Mouse (Mus musculus) embryo, embryonic 10.5 days (tissue): ENCODE measurements at regions not wholly inside any gene's neighbourhood (a gene's known extent, or its start where the extent isn't known, plus 50 kb on each side); places are given as distances from the start of the nearest gene placed in this dataset.

Experiments
- DNase-seq: peaks from one replicate; pipeline ENCODE4 v3.0.0-alpha.2; 2015; ENCODE audit warnings: low spot score

DNA sequence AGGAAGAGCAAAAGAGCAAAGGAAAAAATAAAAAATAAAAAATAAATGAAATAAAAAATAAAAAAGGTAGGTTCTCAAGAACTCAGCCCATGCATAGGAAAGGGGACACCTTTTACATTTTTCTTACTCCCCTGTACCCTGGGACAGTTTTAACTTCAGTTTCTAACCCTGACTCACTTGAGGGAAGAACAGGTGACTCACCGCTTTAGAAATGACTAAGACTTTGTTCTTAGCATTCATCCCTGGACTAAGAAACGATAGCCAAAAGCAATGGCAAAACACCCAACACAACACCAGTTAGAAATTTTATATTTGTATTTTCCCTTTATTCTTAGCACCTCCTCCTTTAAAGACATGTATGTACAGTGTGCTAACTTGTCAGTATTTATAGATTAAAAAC, 161.5 kb upstream of the Samsn1 start:
- DNase-seq = no peak

DNA sequence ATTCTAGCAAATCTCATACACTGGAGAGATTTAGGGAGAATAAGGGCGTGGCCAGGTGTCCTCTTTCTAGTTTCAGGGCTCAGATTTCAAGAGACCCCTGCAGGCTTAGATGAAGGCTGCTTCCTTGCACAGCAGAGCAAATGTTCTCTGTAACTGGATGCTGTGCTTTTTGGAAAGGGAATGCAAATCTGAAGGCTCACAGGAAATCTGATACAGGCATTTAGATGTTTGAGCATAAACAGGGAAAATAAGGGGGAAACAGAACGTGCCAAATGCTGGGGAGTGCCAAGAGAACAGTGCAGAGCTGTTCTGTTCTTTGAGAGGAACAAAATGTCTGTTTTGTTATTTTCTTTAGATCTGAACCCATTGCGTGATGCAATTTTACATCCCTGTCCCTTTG, 161.0 kb upstream of the Samsn1 start:
- peak; percentile 58 for DNase-seq

DNA sequence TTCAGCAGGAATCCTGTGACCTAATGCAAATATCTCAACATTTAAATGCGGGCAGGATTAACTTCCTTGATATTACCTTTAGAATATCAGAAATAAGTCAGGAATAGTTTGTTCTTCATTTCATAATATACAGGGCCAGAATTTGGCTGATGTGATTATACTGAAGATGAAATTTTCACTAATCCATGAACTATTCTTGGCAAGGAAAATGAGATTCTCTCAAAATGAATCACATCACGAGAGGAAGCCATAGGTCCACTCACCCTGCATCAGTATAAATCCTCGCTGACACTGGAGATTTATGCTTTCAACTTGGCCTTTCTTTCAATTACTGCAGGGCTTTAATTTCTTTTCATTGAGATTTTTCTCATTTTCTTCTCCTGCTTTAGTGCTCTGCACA, 159.5 kb upstream of the Samsn1 start:
- no peak for DNase-seq

DNA sequence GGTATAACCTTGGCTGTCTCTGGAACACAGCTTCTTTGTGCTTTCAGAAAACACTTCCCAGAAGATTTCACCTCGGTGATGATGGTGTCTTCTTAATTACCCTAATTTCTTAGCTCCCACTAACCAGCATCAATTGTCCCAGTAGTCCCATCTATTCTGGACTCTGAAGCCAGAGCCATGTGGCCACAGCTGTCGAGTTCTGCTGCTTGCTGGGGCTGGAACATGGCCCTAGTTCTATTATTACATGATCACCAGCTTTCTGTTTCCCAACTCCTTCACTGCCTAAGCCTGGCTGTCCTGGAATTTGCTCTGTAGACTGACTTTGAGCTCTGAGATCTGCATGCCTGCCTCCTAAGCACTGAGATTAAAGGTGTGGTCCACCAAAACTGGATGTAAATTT, 145.6 kb upstream of the Samsn1 start:
- DNase-seq = no peak

DNA sequence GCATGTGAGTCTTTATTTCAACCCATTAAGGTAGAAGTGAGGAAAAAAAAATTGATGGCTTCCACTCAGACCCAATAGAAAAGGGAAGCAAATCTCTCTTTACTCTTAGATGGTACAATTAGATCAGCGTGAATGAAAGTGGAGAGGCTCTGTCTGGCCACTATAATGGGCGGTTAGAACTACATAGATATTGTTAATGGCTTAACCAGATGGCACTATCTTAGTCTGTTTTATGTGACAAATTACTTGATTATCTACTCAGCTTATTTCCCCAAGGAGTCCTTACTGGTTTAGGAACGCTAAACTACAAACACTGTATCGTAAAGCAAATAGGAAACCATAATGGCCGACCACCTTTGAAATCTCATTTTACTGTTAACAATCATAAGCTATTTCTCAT, 138.8 kb upstream of the Samsn1 start:
- DNase-seq = no peak

DNA sequence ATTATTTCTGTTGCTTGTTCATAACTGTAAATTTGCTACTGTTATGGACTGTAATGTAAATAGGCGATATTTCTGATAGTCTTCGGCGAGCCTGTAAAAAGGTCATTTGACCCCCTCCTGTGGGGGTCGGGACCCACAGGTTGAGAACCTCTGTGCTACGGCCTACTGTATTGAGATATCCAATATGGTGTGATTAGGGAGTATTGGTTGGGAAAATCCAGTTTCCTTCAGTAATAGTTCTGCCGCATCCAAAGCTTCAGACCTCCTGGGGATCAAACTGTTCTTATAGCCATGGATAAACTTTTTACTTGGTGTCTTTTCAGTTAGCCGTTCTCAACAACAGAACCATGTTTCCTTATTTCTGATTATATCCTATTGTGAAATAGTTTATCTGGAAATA, 136.5 kb upstream of the Samsn1 start:
- no peak for DNase-seq

DNA sequence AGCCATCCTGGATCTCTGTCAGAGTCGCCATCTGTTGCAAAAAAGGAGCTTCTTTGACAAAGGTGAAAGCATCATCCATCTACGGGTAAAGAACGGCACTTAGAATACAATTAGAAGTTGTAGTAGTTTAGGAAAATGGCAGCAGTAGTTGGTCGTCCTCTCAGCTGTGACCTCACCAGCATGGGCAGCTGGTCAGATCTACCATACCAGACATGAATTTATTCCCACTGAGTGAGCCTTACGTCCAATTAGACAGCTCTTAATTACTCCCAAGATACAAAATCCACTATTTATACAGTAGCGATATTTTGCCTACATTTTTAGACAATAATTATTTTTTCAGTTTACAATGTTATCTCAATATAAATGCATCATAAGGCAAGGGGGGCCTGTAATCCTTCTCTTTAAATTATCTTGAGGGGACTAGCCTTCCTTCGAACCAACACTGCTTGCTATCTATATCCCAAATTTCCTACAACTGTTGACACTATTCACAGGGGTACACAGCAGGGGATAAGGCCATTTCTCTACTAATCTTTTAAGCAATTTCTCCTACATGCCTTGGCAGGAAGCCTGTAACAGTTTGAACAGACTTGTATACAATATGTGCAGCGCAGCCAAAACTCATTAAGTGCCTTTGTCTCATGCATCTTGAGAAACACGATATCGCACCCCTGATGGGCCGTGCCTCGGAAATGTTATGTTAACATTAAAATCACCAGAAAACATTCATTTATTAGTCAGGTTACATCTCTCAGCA, 131.9 kb upstream of the Samsn1 start:
- DNase-seq = peak; percentile 17

DNA sequence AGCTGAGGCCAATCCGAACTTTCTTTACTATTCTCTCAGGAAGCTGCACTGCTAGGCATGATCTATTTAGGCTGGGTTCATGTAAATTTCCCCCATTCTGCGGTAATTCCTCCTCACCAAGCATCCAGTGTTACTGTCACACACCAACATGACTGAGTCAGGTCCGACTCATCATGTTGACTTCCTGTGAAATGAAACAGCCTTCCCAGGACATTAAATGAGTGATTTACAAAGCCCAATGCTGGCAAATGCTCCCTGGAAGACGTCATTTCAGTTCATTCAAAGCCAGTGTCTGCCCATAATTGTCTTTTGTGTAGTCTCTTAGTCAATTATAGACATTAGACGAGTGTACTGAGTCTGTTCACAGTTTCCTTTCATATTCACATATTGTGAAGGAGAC, 127.5 kb upstream of the Samsn1 start:
- no peak for DNase-seq

DNA sequence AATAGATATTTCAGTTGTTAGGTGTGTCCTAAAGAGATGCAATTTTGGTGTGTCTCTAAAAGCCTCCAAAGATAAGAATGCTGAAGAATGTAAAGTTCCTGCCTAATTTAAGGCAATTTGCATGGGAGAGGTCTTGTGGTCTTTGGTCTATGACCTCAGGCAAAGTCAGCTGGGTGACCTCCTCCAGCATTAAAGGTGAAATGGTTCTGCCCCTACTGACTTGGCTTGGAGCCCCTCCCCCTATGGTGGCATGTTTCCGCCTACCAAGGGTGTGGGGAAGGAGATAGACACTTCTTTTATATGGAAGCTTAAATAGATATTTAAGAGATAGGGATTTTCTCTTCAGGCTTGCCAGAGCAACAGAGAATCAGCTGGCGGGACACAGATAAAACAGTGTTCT, 111.8 kb upstream of the Samsn1 start:
- no peak for DNase-seq

DNA sequence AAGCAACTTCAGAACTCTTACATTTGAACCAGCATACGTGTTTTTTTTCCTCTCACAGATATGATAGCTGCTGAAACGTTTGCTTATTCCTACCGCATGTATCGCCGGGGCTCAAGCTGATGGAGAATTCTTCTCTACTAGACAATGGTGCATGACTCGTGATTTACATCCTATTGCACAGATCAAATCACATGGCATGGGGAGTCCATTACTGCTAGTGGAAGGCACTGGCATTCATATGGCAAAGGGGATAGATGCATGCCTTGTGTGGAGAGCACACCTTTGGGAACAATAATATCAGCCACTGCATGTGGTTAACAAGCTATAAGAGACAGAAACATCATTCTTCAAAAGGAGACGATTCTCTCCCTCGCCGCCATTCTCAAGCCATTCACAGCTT, 108.4 kb upstream of the Samsn1 start:
- no peak for DNase-seq

DNA sequence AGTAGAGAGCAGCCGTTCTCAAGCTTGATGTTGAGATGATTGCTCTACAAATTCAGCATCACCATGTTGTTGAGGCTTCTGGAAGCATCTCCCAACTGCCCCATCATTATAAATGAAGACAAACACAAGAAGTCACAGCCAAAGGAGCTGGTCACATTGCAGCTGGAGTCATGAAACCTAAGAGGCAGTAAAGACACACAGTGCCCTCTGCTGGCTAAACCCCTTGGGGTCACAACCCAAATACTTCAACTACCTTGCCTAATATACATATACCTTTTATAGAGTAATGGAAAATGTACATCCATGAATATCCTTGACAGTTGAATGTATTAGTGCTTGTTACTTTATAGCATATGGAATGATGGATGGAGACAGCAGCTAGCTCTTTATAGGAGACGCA, 107.9 kb upstream of the Samsn1 start:
- DNase-seq = peak; percentile 57

DNA sequence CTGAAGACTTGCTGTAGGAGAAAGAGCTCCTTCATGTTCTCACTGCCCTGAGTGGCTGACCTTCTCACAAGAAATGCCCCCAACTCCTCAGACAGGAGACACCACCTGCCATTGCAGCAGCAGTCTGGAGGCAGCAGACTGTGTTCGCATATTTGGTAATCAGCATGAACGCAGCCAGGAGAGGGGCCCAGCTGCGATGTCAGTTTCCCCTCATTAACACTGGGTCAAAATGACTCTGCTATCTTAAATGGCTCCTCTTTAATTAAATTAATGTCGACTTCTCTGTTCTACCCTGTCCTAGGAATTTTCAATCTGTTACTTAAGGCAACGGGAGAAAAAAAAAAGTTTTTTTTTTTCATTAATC, 100.9 kb upstream of the Samsn1 start:
- no peak for DNase-seq

DNA sequence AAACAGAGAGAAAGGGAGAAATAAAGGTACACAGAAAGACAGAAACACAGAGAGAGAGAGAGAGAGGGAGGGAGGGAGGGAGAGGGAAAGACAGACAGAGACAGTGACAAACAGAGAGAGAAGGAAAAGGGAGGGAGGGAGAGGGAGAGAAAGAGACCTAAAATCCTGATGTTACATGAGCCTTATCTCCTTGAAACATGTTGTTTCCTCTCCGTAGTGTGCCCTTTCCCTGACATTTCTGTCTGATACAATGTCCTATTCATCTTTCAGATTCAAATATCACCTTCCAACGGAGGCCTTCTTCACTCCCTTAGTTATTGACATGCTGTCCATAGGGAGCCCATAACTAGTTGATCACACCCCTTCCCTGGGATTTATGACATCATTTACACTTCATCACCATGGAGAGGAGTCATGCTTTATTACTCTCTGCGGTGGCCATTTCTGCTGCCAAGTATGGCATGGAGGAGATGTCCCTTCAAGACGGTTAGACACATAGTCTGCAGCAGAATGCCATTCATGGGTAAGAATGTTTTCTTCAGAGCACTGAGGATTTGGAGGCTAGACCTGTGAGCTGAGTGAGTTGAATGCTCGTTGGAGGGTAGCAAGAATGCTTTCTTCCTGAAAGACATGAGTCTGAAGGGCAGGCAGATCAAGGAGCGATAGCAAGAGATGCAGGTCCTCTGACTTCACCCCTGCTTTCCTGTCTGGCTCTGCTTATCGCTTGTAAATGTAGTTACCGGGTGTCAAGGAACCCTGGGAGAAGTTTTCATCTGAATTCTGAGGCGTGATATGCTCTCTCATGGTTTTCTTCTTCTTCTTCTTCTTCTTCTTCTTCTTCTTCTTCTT, 100.3 kb upstream of the Samsn1 start:
- no peak for DNase-seq

DNA sequence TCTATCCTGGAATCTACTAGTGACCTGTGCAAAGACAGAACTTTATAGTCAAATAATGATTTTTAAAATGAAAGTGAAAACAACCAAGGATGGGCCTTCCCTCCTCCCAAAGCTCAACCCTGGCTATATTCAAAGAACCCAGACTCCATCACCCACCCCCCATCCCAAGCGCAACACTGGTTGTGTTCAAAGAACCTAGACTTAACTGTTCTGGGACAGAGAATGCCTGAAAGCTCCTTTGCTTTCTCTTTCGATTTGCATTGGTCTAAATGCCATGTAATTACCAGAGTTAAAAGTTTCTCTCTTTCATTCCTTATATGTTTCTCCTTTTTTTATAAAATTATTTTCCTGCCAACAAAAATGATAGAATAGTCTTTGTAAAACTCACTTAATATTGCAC, 98.6 kb upstream of the Samsn1 start:
- no peak for DNase-seq

DNA sequence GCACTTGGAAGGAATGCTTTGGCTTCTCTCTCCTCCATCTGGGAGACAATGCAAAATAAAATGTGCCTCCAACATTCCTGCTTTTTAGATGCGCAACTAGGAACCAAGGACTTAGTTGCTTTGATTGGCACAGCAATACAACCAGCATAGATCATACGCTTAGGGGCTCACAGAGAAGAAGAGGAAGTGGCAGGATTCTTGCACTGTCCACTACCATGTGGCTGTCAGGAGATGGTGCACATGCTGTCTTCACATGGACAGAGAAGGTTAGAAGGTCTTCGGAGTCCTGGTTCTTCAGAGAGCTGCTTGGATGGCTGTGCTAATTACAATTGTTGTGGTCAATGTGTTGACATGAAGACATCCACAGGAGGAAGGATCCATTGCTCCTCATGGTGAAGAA, 88.3 kb upstream of the Samsn1 start:
- DNase-seq = no peak

DNA sequence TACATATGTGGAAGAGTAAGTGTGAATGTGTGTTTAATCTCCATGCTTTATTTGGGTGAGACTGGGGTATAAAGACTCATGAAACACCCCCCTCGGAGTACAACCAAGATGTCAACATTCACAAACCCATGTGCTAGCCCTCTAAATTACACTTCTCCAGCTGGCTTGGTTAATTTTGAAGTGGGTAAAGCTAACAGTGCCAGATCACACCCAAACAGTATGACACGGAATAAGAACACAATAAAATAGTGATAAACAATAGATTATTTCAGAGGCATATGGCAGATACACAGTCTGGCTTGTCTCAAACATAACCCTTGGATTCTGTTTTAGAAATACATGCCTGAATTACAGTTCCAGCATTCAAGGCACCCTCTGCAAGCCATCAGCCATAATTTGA, 86.4 kb upstream of the Samsn1 start:
- DNase-seq = no peak

DNA sequence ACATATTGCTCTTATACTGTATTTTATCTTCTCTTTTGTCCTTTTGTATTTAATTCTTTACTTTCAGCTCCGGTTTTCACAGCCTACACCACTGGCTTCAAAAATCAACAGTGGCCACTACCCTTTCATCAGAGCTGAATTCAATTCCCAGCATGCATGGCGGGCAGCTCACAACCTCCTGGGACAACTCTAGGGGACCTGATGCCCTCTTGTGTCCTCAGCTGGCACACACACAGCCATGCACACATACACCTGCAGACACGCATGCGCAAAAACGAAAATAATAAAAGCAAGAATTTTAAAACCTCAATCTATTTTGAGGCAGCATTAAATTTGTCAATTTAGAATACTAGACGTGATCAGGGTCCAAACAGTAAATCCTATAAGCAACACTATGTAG, 82.6 kb upstream of the Samsn1 start:
- no peak for DNase-seq

DNA sequence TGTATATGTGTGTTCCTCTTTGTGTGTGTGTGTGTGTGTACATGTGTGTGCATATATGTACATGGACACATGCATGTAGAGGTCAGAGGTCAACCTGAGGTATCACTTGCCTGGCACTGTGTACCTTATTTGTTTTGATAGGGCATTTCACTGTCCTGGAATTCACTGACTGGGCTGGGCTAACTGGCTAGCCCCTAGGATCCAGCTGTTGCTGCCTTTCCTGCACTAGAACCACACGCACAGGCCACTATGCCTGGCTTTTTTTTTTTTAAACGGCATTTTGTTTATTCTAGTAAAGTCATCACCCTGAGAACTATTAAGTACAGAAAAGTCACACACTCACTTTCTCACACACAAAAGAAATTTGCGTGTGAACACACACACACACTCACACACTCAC, 79.7 kb upstream of the Samsn1 start:
- no peak for DNase-seq

DNA sequence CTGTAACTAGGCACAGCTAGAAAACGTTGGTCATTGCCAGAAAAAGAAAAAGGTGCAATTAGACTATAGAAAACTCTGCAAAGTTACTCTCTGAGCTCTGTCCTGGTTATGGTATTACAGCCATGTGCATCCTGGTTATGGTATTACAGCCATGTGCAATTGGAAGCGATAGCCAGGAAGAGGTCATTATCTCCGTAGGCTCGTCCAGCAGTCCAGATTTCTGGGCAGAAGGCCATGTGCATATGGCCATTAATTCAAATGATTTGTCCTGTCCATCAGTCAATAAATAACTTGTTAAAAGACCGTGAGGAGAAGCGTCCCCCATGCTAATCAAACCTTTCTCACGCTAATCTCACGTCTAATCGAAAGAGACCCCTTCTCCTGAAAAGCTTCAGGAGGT, 75.7 kb upstream of the Samsn1 start:
- no peak for DNase-seq

DNA sequence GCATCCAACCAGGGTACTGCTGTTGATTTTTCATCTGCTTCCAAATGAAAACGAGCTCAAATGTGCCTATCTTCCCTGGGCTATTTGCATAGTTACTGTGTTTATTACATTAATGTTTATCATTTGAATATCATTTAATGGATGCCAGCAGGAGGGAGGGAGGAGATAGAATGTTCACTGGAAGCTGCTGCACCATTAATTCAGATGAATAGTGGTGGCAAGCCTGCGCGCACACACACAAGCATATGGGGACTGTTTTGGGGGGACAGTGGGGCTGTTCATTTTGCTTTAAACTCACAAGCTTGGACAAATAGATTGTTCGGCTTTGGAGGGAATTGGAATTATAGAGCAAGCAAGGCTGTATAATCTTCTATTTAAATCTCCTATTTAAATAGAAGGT, 74.3 kb upstream of the Samsn1 start:
- DNase-seq = no peak

DNA sequence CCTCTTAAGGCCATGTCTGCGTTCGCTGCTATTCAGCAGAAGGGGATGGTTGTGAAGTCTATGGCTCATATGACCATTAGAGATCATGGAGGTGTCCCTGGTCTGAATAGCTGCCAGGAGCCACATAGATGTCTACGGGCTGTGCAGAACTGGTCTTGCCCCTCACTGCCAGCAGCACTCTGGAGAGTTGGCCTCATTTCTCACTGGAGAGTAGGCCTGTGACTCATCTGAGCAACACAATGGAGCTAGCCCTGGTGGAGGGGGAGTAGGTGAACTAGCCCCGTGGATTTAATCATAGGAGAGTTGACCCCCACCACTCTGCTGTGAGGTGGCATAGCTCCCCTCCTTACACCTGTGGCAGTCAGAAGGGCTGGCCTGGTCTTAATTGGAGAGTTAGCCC, 63.3 kb upstream of the Samsn1 start:
- no peak for DNase-seq

DNA sequence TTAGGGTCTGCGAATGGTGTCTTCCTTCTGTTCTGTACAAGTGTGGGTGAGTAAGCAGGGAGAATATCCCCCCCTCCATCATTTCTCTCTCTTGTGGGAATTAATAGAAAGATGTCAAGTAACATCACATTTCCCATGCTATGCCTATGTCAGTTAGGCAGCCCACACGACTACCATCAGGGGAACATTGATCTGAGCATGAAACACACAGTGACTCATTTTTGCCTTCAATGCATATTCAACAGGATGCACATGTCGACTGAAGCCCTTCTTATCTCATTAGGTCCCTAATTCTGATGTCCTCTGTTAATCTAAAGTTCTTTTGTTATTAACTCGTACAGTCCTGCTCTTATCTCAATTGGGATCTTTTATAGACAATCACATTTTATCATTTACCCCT, 60.4 kb upstream of the Samsn1 start:
- no peak for DNase-seq

DNA sequence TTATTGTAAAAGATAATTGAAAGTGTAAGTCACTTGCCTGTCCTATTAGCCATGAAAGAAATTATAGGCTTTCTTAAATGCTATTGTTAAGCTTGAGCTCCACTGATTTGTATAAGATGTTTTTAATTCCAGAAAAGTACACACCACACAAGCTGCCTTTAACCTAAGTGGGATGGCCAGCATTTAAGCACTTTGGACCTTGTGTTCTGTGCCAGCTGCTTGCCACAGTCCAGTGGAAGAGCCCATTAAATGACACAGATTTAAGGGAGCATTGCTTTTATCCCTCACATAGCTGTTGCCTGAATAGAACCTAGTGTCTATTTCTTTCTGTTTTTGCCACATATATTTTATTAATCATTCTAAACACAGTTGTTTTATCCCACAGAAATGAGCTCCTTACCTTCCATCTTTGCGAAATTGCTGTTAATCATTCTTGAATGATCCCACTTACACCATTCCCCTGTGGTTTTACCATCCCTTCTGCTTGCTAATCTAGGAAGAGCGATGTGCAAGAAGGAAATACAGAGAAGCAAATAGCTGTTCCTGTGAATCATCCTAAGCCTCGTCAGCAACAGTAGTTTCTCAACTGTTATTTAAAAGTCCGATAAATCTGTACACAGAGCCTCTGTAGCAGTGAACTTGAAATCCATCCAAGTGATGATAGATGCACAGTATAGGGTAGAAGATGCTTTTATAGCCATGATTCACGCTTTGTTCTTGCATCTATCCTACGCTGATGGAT, 57.9 kb upstream of the Samsn1 start:
- no peak for DNase-seq
